Mouse (Mus musculus) retina, adult 2 months (tissue): Measurements from ENCODE around the gene Zbtb48.

Experiments
- DNase-seq: peaks from one replicate; pipeline ENCODE4 v3.0.0-alpha.2; 2012; ENCODE audit warnings: low read depth, low spot score

Zbtb48 gene

DNA sequence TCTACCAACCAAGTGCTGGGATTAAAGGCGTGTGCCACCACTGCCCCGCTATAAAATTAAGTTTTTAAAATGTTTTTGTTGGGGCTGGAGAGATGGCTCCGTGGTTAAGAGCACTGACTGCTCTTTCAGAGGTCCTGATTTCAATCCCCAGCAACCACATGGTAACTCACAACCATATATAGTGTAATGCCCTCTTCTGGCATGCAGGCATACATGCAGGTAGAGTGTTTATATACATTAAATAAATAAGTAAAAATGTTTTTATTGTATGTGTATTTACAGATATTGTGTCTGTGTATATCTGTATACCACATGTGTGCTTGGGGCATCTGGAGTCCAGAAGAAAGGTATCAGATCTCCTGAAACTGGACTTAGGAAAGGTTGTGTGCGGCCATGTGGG, 26.1 kb downstream of the Zbtb48 start:
- DNase-seq = no peak

DNA sequence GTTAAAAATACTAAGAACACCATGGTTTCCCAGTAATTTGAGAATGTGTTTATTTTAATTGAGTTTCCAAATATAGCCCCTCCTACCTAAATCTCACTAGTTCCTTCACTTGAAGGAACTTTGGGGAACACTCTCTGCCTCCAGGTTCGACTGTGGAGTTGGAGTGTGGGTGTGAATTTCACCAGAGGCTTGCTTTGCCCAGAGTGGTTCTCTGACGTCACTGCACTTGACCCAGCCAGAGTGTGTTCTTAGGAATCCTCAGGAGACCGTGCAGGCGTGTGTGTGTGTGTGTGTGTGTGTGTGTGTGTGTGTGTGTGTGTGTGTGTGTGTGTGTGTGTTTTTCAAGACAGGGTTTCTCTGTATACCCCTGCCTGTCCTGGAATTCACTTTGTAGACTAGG, 26.6 kb downstream of the Zbtb48 start:
- DNase-seq = no peak

DNA sequence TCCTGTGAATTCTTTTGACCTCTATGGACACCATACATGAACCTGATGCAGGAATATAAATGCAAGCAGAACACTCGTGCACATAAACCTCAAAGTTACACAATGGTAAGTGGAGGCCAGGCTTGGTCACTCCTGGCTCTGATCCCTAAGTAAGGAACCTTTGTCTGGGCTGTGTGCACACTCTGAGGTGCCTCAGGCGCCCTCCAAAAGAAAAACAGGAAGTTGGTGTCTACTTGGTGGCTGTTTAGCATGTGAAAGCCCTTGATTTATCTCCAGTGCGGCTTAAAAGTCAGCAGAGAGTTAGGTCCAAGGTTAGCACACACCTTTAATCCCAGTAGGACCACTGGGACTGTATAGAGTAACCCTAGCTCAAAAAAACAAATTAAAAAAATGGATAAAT, 28.0 kb downstream of the Zbtb48 start:
- DNase-seq = no peak

DNA sequence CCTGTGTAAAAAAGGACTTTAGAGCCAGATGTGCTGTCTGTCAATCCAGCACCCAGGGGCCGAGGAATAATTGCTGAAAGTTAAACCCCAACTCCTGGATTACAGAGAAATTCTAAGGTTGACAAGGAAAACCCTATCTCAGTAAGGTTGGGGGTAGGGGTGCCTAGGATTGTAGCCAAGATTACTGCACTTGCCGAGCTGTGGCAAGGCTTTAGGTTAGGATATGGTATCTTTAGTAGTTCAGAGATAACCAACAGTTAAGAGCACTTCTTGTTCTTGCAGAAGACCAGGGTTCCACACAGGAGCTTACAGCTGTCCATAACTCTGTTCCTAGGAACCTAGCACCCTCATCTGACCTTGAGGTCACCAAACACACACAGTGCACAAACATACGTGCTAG, 29.8 kb downstream of the Zbtb48 start:
- DNase-seq = no peak

DNA sequence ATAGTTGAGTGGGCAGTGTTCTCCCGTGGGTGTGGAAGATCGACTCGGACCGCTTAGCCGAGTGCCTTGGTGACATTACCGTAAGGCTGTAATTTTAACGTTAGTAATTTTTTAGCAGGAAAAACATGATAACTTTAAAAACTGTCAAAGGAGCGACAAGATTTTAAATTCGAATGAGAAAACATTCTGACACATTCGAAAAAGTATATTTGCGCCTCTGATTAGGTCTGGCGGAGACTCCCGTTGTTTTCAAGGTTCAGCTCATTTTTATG, 30.6 kb downstream of the Zbtb48 start:
- DNase-seq = no peak

DNA sequence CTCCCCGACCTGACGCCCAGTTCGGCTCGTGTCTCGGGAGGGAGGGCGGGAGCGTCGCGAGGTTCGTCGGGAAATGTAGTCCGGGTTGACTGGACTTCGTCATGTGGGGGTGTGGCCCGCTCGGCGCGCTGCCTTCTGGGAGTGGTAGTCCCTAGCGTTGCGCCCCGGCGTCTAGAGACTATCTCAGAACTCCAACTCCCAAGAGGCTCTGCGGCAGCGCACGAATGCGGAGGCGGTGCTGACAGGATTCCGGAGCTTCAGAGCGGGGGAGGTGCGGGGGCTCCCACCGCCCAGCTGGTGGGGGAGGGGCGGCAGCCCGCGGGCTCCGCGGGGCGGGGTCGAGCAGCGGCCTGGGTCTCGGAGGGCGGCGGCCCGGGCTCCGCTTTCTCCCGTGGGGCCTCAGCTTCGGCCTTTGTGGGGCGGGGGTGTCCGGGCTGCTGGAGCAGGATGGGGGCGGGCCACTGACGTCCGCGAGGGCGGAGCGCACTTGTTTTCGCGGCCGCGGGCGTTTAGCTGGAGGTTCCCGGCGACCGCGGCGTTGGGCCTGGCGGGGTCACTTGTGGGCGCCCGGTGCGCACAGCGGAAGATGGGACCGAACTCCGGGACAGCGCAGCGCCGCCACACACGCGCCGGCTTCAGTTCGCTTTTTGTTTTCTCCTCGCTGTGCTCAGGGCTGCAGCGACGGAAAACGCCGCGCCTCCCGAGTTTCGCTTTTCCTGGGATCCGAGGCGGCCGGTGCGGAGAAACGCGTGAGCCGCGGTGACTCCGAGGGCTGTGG, 31.1 kb downstream of the Zbtb48 start, which contains the start of gene Phf13:
TSS of gene Phf13 (minus strand) at position 86 of the 778 bp plus-strand sequence.
- peak; percentile 96 for DNase-seq

DNA sequence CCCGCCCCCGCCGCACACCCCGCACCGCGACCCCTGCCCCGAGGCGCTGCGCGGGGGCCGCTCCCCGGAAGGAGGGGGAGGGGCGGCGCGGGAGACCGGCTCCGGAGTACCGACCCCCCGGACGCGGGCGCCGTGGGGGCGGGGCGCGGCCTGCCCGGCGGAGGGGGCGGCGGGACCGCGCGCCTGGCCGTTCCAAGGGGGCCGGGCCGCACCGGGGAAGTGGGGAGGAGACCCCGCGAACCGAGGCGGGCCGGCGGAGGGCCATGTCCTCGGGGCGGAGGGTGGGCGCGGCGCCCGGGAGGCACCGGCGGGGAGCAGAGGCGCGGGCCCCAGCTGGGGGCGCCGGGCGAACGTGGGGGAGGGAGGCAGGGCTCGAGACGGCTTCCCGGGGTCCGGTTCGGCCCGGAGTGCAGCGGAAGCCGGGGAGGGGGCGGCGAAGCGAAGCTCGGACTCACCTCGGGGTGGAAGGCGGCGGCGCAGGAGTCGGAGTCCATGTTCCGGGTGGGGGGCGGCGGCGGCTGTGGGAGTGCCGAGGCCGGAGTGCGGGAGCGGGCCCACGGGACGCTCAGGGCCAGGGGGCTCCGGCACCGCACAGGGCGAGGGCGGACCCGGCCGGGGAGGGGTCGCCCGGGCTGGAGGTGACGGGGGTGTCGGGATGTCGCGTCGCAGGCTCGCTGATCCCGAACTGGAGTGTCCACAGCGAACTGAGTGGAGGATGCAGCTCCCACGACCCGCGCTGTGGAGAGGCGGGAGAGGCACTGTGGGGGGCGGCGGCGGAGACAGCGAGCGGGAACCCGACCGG, 31.9 kb downstream of the Zbtb48 start:
- DNase-seq = no peak

DNA sequence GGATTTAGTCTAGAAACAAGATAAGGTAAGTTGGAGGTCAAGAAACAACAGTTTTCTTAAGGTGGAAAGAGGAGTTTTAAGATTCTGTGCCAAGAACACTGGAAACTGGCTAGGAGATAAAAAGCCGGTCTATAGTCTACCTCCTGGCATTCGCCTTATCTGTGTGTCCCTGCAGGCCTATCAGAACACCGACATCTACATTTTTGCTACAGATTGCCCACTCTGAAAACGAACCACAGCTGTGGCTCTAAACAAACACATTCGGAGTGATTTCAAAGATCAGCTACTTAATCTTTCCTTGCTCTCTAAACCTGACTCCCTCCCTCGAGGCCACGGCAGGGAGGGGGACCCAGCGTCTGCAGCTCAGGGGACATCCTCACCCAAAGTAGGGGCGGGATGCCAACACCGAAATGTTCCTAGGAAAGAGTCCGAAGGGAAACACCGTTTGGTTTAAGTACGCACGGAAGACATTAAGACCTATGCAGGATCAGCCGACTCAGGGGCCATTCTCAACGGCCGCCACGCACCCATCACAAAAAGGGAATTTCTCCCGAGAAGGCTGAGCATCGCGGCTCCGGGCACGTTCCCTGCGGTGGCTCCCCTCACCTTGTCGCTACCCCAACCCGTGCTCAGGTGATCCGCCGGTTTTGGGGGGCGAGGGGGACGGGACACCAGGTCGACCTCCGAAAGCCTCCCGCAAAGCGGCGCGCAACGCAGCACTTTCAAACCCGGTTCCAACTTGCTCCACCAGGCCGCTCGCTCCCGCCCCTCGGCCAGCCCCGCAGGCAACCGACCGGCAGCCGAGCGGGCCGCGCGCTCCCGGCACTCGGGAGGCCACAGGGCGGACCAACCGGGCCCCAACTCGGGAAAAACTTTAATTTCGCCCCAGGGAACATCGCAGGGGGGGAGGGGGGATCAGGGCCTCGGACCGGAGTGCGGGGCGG, 33.0 kb downstream of the Zbtb48 start:
- no peak for DNase-seq

DNA sequence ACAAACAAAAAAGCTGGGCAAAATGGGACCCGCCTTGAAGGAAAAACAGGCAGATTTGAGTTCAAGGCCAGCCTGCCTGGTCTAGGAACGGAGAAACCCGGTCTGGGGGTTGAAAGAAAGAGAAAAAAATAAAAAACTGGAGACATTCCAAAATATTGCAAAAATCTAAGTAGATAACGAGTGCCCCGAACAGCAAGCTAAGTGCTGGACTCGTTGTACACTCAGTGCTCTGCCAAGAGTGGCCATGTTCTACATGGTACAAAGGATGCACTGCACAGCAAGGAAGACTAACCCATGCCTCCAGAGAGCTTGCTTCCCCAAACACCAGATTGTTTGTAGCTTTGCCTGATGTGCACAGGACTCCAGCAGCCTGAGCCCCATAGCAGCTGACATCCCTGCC, 34.4 kb downstream of the Zbtb48 start:
- DNase-seq = no peak

DNA sequence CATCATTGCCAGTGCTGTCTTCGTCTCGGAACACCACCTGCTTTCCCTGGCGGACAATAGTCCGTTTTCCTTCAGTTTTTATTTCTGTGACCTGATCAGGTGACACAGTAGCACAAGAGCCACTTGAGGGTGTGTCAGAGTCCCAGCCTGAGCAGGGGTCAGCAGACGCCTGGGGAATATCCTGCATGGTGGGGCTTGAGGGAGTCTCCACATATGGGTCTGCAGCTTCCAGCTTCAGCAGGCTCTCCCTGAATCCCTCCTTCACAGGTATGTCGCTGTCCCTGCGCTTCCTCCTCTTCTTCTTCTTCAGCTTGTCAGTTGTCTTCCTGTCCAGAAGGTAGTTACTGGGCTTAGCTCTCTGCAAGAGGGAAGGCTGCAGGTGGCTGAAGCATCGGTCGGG, 35.4 kb downstream of the Zbtb48 start:
- no peak for DNase-seq

DNA sequence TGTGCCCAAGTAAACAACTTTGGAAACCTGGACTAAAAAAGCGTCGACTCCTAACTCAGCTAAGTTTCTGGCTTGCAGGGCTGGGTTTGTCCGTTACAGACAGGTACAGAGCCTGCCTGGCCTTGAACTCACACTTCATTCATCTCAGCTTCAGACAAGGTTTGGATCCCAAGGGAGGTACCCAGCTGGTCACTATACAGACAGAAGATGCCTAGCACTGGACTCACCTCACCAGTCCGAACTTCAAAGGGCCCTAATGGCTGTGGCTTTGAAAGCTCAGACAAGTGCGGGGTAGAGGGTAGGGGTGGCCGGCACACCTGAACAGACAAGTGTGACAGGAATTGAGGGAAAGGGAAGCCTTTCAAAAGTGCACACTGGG, 38.4 kb downstream of the Zbtb48 start:
- DNase-seq = no peak

DNA sequence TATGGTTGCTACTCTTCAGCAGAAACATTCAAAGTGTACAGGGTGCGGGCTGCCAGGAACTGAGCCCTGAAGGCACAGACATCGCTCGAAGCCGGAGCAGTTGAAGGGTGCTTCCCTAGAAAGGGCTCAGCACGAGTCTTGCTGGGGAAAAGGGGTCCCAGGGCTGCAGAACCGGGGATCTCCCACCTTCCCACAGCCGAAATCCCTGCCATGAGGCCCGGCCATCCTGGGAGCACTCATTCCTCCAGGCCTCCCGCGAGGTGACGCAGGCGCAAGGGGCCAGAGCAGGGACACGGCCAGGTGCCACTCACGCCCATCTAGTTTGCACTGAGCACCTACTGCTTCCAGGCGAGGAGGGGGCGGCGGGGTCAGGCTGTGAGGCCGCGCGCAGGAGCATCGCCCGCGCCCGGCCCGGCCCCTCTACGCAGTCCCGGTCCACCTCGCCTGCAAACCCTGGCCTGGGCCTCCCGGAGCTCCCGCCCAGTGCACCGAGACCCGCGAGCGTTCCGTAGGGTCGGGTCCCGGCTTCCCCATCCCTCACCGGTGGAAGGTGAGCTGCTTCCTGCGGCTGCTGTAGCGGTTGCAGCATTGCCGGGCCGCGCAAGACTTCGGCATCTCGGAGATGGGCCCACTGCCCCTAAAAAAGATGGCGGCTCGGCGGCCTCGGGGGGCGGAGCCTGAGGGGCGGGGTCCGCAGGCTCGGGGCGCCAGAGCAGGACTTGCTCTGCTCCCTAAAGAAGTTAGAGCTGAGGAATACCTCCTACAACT, 38.9 kb downstream of the Zbtb48 start, which contains the start of gene Thap3:
TSS of gene Thap3 (minus strand) at position 656 of the 768 bp plus-strand sequence.
- peak; percentile 49 for DNase-seq

DNA sequence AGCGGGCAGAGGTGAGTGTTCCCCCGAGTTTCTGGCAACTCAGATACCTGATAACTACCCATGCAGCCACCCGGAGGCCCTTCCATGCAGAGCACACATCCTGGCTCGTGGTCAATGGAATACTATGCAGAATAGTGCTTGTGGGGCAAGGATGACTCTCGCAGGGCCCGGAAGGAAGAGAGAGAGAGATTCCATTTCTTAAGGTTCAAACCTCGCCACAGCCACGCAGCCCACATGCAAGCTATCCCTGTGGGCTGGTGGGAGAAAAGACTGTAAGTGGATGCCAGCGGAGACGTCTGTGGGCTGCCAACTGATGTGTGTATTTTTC, 39.5 kb downstream of the Zbtb48 start:
- DNase-seq = no peak

DNA sequence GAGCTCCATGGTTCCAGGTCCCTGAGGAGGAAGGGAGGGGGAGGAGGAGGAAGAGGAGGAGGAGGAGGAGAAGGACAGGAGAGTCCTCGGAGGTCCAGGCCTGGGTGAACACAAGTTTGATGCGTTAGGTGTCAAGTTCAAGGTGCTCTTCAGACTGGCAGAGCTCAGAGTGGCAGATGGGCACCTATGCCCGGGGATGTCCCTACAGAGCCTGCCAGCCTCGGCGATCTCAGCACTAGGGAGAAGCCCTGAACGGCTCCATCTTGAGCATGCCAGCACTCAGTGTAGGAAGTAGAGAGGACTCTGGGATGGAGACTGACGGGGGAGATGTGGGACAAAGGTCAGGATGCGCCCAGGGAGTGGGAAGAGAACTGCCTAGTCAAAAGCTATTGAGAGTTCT, 40.8 kb downstream of the Zbtb48 start:
- no peak for DNase-seq

DNA sequence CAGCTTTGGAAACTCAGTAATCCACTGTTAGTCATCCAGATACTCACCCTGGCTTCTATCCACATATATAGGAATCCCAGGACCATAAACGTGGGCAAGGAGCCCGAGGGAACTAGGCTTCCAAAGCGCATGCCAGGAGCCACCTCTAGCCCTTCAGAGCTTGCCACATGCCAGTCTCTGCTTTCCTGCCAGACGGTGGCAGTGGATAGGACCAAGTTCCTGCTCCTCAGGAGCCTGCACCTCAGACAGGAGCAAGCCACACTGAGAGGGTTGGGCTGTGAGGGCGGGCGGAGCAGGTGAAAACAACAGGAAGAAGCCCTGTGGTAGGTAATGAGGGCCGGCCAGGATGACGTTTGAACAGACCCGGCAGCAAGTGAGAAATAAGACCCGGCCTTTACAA, 41.6 kb downstream of the Zbtb48 start:
- no peak for DNase-seq

DNA sequence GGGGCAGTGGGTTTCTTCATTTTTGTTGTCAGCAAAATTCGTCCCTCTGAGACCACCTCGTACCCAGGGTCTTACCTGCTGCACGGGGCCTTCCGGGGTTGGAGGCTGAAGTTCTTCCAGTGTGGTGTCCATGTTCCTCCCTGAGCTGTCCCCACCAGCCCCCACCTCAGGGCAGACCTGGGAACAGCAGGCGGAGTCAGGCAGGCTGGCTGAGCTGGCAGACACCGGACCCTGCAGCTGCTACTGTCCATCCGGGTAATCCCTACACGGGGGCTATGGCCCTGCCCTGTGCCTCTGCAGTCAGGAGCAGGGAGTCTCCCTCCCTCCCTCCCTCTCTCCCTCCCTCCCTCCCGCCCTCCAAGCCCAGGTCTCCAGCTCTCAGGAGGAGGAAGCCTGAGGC, 43.9 kb downstream of the Zbtb48 start:
- no peak for DNase-seq

DNA sequence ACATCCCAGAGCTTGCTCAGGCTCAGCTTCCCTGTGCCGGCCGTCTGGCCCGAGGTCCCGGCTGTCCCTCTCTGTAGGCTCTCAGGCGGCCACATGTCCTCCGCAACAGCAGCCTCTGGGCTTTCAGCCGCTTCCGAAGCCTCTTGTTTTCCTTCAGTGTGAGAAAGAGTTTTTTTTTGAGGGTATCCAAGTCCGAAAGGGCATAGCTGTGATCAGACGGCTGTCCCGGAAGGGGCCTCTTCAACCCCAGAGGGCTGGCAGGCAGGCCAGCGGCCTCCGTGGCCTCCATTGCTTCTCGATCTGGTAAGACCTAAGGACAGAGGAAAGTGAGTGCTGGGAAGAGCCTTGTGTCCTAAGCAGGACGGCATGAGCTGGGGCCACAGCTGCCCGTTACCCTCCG, 44.4 kb downstream of the Zbtb48 start:
- DNase-seq = no peak

DNA sequence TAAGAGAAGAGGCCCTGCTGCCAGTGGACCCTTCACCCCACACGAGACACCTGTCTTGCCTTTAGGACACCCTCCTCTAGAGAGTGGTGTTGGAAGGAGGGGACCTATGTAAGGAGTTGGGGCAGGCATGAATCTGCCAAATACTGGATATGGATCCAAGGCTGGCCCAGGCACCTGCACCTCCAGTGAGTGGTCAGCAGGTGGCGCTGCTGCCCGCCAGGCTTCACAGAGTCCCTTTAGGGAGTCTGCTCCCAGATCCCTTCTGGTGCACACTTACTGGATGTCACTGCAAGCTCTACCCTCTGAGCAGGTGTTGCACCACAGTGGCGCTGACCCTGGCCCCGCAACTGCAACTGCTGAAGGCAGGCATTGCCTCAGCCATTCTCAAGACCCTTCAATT, 46.1 kb downstream of the Zbtb48 start:
- no peak for DNase-seq

DNA sequence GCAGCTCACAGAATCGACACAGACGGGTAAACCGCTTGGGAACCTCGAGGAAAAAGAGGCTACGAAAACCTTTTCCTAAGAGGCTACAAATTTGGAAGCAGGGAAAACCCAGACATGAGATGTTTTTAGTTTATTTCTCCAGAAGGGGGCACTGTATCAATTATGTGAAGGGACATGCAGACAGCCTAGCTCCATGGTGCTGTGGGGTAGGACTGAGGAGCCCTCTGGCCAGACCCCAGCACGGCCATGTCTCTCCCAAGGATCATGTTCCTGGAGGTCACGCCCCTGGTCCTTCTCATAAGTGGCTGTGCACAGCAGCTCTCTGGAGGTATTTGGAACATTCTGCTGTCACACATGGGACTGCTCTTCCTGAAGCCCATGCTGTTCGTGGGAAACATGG, 46.8 kb downstream of the Zbtb48 start:
- DNase-seq = no peak

DNA sequence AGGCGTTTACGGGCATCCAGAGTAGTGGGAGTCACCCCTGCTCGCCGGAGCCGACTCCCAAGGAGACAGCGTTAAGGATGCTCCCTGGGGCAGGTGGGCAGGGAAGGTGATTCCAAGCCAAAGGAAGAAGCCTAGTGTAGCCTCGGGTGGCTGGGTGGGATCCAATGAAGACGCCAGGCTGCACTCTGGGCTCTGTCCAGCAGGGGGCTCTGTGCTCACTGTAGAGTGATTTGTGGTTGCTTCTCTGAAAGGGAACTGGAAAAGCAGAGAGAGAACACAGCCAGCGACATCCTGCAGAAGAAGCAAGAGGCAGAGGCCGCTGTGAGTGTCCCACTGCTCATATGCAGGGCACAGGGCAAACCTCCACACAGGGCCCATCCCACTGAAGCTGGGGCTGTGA, 49.7 kb downstream of the Zbtb48 start:
- DNase-seq = peak; percentile 50

DNA sequence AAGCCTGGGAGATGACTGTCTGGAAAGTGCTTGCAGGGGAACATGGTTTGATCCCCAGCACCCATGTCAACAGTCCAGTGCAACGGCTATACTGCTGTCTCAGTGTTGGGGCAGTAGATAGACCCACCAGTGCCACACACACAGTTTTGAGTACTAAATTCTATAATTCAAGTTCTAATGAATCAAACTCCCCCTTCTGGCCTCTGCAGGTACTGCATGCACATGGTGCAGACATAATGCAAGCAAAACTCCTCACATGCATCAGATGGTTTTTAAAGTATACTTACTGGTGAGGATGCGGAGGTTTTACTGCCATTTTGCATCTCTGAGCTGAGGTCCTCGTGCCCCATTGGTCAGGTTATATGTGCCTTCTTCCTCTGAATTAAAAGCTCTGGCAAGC, 52.0 kb downstream of the Zbtb48 start:
- DNase-seq = no peak
